Mouse (Mus musculus): Measurements from ENCODE around the gene Tmem94. TPM values are rescaled to one million over a fixed set of nuclear protein-coding genes. Genes with fewer than 3 reads are reported as not detected.
A peak's percentile ranks its signal among the peaks of the same experiment; 100 is the strongest.

Tmem94 gene
- total RNA-seq, 1 experiment: 17.7 TPM

DNA sequence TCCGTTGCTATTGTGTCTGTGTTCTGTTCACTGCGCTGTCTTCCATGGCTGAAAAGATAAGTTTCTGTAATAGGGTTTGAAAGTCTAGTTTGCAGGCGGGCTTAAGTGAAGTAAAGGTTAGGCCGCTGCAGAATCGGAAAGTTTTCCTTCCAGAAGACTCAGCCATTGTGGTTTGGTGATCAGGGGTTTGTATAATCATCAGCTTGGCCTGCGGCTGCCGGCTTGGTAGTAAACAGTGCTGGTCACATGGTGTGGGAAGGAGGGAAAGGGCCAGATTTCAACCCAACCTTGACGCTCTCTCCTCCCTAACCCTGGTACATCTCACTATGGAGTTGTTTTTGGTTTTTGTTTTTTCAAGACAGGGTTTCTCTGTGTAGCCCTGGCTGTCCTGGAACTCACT lies 1.7 kb downstream of the Tmem94 start:
- H3K27ac ChIP-seq (ENCODE audit: insufficient read depth, low read depth, low read length, poor library complexity, severe bottlenecking): no peak overlapping the region
- no peak for DNase-seq (ENCODE audit: low read depth, low spot score)

DNA sequence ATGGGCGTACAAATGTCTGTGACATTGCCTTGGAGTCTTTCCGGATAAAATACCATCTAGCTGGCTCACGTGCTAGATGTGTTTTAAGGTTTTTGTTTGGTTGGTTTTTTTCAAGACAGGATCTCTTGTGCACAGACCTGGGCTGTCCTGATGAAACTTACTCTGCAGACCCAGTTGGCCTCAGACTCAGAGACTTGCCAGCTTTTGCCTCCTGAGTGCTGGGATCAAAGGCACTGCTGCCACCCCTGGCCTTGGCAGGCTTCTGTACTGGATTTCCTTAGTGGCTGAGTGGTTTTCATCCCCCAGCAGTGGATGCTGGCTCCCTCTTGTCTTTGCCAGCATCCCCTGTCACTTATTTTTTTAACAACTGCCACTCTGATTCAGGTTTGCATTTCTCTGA lies 3.7 kb downstream of the Tmem94 start:
- H3K27ac ChIP-seq (ENCODE audit: insufficient read depth, low read depth, low read length, poor library complexity, severe bottlenecking): no peak overlapping the region
- DNase-seq (ENCODE audit: low read depth, low spot score): no peak
- in situ Hi-C loops (cut with MboI; ENCODE audit: low sequenced_read_pairs in 2 of 2, unreplicated experiment in 2 of 2): no loop called here

More for the DNA sequence above, 1.7 kb downstream of the Tmem94 start:
- H3K36me3 ChIP-seq (ENCODE audit: control insufficient read depth, insufficient read depth, low read length, poor library complexity, severe bottlenecking): no peaks in the 10 kb centered on the region
- no peaks in the 10 kb centered on the region for H3K9me3 ChIP-seq (ENCODE audit: control insufficient read depth, insufficient read depth, low read depth, low read length)
- H3K9ac ChIP-seq (ENCODE audit: insufficient read depth, low read depth, low read length, poor library complexity, severe bottlenecking): peak overlapping the region; percentile 0; the same call in 1 of the 2 replicates
- TF ChIP-seq HCFC1 (IDR thresholded peaks at IDR 0.05; ENCODE audit: borderline replicate concordance, insufficient read depth, low read length): no peak
- no peak for TF ChIP-seq ZC3H11A (IDR thresholded peaks at IDR 0.05; ENCODE audit: borderline replicate concordance, low read depth, low read length)
- TF ChIP-seq CHD2 (IDR thresholded peaks at IDR 0.05; ENCODE audit: low read depth, low read length): no peak
- H3K4me1 ChIP-seq (ENCODE audit: control insufficient read depth in 2 of 2, insufficient read depth in 2 of 2, low read length in 2 of 2, poor library complexity in 1 of 2): peaks cover 2 to 6% of the 10 kb centered on the region in 2 experiments; a peak in 3 of 4 replicates
- in situ Hi-C loops (cut with MboI; ENCODE audit: low sequenced_read_pairs in 2 of 2, unreplicated experiment in 2 of 2): no loop called here
- 0 out of 4 replicates have a peak overlapping the region, but pooled peaks of 1 of the 2 experiments have one; percentile 4 for H3K4me3 ChIP-seq (ENCODE audit: insufficient read depth in 1 of 2, low read depth in 1 of 2, low read length in 2 of 2, poor library complexity in 1 of 2, severe bottlenecking in 1 of 2)

DNA sequence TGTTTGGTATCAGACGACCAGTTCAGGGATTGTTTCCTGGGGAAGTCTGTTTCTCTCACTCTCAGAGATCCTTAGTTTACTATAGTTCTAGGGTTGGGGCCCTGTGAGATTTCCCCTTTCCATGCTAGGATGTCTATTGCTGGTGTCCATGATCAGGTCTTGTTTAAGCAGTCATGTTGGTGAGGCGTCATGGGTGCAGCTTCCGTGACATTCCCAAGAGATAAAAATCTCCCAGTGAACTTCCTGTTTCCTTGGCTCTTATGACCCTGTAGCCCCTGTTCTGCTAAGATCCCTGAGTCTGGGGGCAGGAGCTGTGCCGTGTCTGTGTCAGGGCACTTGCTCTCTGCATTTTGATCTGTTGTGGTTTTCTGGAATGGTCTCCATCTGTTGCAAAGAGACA lies 9.4 kb downstream of the Tmem94 start:
- Histone ChIP-seq H3K4me3 (ENCODE audit: insufficient read depth in 1 of 2, low read depth in 1 of 2, low read length in 2 of 2, poor library complexity in 1 of 2, severe bottlenecking in 1 of 2) (no peak overlapping the region), H3K4me1 (ENCODE audit: control insufficient read depth in 2 of 2, insufficient read depth in 2 of 2, low read length in 2 of 2, poor library complexity in 1 of 2) (peaks cover 0 to 15% of the 10 kb centered on the region in 2 experiments; a peak in 2 of 4 replicates), H3K36me3 (ENCODE audit: control insufficient read depth, insufficient read depth, low read length, poor library complexity, severe bottlenecking) (no peaks in the 10 kb centered on the region), H3K9ac (ENCODE audit: insufficient read depth, low read depth, low read length, poor library complexity, severe bottlenecking) (no peak overlapping the region), H3K27ac (ENCODE audit: insufficient read depth, low read depth, low read length, poor library complexity, severe bottlenecking) (no peak overlapping the region), H3K9me3 (ENCODE audit: control insufficient read depth, insufficient read depth, low read depth, low read length) (no peaks in the 10 kb centered on the region)
- no peak for DNase-seq (ENCODE audit: low read depth, low spot score)
- in situ Hi-C loops (cut with MboI; ENCODE audit: low sequenced_read_pairs in 2 of 2, unreplicated experiment in 2 of 2): no loop called here
- no peak for TF ChIP-seq MAFK (IDR thresholded peaks at IDR 0.05; ENCODE audit: insufficient read depth, low read depth, low read length)
- TF ChIP-seq HCFC1 (IDR thresholded peaks at IDR 0.05; ENCODE audit: borderline replicate concordance, insufficient read depth, low read length): no peak
- no peak for TF ChIP-seq CHD2 (IDR thresholded peaks at IDR 0.05; ENCODE audit: low read depth, low read length)
- no peak for TF ChIP-seq ZC3H11A (IDR thresholded peaks at IDR 0.05; ENCODE audit: borderline replicate concordance, low read depth, low read length)
- TF ChIP-seq ZNF384 (IDR thresholded peaks at IDR 0.05; ENCODE audit: low read depth, low read length): no peak

More for the DNA sequence above, 3.7 kb downstream of the Tmem94 start:
- H3K9ac ChIP-seq (ENCODE audit: insufficient read depth, low read depth, low read length, poor library complexity, severe bottlenecking): no peak overlapping the region
- H3K4me1 ChIP-seq (ENCODE audit: control insufficient read depth in 2 of 2, insufficient read depth in 2 of 2, low read length in 2 of 2, poor library complexity in 1 of 2): peaks cover 2 to 6% of the 10 kb centered on the region in 2 experiments; a peak in 3 of 4 replicates
- TF ChIP-seq ZNF384 (IDR thresholded peaks at IDR 0.05; ENCODE audit: low read depth, low read length) (no peak), HCFC1 (IDR thresholded peaks at IDR 0.05; ENCODE audit: borderline replicate concordance, insufficient read depth, low read length) (no peak), CHD2 (IDR thresholded peaks at IDR 0.05; ENCODE audit: low read depth, low read length) (no peak), ZC3H11A (IDR thresholded peaks at IDR 0.05; ENCODE audit: borderline replicate concordance, low read depth, low read length) (no peak), MAFK (IDR thresholded peaks at IDR 0.05; ENCODE audit: insufficient read depth, low read depth, low read length) (no peak)
- no peaks in the 10 kb centered on the region for H3K36me3 ChIP-seq (ENCODE audit: control insufficient read depth, insufficient read depth, low read length, poor library complexity, severe bottlenecking)
- no peaks in the 10 kb centered on the region for H3K9me3 ChIP-seq (ENCODE audit: control insufficient read depth, insufficient read depth, low read depth, low read length)
- H3K4me3 ChIP-seq (ENCODE audit: insufficient read depth in 1 of 2, low read depth in 1 of 2, low read length in 2 of 2, poor library complexity in 1 of 2, severe bottlenecking in 1 of 2): no peak overlapping the region

DNA sequence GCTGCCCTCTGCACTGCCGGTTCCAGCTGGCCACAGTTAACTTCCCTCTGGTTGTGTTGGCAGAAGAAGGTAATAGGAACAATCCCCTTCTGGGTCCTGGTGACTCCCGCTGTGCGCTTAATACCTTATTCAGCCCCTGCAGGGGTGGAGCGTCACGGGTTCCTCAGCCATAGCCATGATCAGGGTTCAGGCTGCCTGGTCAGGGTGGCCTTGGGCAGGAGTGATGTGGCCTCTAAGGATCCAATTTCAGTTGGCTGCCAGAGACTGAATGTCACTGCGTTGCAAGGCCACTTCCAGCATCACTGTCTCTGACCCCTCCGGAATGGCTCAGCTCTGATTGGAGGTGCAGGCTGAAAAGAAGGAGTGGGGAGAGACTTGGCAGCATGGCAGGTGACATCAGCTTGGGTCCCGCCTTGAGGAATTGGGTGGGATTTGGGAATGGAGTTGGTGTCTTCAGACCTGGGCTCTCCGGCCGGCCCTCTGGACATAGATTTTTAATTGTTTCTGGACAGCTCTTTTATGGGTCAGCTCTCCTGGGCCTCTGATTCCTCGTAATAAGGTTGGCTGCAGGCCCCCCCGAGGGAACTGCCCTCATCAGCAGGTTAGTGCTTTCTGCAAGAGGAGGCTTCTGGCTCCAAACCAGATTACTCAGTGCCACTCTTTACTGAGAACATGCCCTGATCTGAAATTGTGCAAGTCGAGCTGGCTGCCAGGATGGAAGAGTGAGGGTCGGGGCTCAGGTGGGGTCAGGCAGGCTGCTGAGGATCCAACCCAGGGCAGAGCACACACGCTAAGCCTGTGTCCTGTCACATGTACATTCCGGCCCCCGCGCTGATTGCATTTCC lies 10.8 kb downstream of the Tmem94 start:
- Histone ChIP-seq H3K9ac (ENCODE audit: insufficient read depth, low read depth, low read length, poor library complexity, severe bottlenecking) (no peak overlapping the region), H3K36me3 (ENCODE audit: control insufficient read depth, insufficient read depth, low read length, poor library complexity, severe bottlenecking) (no peaks in the 10 kb centered on the region), H3K27ac (ENCODE audit: insufficient read depth, low read depth, low read length, poor library complexity, severe bottlenecking) (no peak overlapping the region), H3K4me3 (ENCODE audit: insufficient read depth in 1 of 2, low read depth in 1 of 2, low read length in 2 of 2, poor library complexity in 1 of 2, severe bottlenecking in 1 of 2) (no peak overlapping the region), H3K9me3 (ENCODE audit: control insufficient read depth, insufficient read depth, low read depth, low read length) (no peaks in the 10 kb centered on the region), H3K4me1 (ENCODE audit: control insufficient read depth in 2 of 2, insufficient read depth in 2 of 2, low read length in 2 of 2, poor library complexity in 1 of 2) (peaks cover 5 to 18% of the 10 kb centered on the region in 2 experiments; a peak in 3 of 4 replicates)
- in situ Hi-C loops (cut with MboI; ENCODE audit: low sequenced_read_pairs in 2 of 2, unreplicated experiment in 2 of 2): no loop called here
- no peak for DNase-seq (ENCODE audit: low read depth, low spot score)
- no peak for TF ChIP-seq MAFK (IDR thresholded peaks at IDR 0.05; ENCODE audit: insufficient read depth, low read depth, low read length)
- no peak for TF ChIP-seq HCFC1 (IDR thresholded peaks at IDR 0.05; ENCODE audit: borderline replicate concordance, insufficient read depth, low read length)
- no peak for TF ChIP-seq ZNF384 (IDR thresholded peaks at IDR 0.05; ENCODE audit: low read depth, low read length)
- no peak for TF ChIP-seq ZC3H11A (IDR thresholded peaks at IDR 0.05; ENCODE audit: borderline replicate concordance, low read depth, low read length)
- TF ChIP-seq CHD2 (IDR thresholded peaks at IDR 0.05; ENCODE audit: low read depth, low read length): no peak
